Mouse (Mus musculus) liver, postnatal 0 days (tissue): ENCODE results near the gene Dlg2.

Source experiments
- CTCF ChIP-seq: sonication (generic); IDR thresholded peaks from 2 replicates; pipeline ENCODE4 v1.5.1; 2016; ENCODE audit warnings: antibody characterized with exemption, low read depth
- EP300 ChIP-seq: IDR thresholded peaks from 2 replicates; pipeline ENCODE4 v1.6.1; 2016; ENCODE audit warnings: antibody characterized with exemption, low read depth, mild to moderate bottlenecking

DNA sequence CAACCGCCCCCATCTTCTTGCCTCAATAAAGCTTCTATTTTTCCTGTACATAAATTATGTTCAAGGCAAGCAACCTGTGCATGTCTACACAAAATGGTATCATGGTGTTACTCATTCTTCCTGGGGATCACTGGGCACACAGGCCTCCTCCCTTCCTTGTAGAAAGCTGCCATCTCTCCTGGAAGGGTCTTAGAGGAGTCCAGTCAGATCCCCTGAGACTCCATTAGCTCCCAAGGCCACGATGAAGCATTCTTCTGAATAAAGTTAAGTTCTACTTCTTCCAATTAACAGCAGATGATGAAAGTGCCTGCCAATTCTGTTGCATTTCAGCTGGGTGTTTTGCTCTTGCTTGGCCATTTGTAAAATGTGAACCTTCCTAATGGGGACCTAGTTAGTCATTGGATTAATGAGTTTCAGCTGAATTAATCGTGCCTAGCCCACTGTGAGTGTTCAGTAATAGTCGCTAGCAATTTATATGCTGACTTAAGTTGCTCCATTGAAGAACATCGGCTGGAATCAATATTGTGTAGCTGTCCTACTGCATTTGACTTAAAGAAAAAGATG, 953.3 kb downstream of the Dlg2 start:
- TF ChIP-seq CTCF = no peak
- no peak for TF ChIP-seq EP300
